Mouse (Mus musculus) thymus, postnatal 4 days (tissue): ENCODE measurements around the gene Abhd4.
A peak's percentile ranks its signal among the peaks of the same experiment; 100 is the strongest.

Source experiments
- DNase-seq: peaks from one replicate; pipeline ENCODE4 v3.0.0; 2021

Gene Abhd4

DNA sequence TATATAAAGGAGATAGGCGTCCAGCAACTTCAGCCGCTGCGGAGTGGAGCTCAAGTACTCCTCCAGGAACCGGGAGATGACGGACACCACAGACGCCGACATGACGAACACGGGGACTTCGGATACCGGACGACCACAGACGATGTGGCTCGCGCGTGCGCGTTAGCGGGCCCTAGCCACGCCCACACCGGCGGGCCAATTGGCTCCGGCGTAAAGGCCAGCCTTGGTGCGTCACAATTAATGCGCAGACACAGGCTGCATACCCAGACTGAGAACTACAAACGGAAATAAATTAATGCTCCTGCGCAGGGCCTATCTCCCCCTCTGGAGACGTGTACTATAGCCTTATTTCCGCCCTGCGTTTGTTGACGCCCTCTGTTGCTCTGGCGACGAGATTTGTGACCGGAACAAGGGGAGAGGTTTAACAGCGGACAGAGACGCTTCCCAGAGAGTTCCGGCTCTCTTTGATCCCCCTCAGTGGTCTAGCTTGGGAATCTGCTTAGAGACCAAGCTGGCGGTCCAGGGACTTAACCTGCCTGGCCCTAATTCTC lies at the start of gene Abhd4, which contains the start of gene Dad1:
Gene Abhd4 (plus strand): TSS at position 448 of the 551 bp plus-strand sequence.
Gene Dad1 (minus strand): TSS at position 364 of the 551 bp plus-strand sequence.
- peak; percentile 97 for DNase-seq

- no peak for DNase-seq
Observed at GRCm38 (mm10) chr14:54204311-54204710, 49.7 kb upstream of the Abhd4 start.

GRCm38 (mm10) chr14:54204786-54205185 lies 49.2 kb upstream of the Abhd4 start:
- DNase-seq = no peak

DNA sequence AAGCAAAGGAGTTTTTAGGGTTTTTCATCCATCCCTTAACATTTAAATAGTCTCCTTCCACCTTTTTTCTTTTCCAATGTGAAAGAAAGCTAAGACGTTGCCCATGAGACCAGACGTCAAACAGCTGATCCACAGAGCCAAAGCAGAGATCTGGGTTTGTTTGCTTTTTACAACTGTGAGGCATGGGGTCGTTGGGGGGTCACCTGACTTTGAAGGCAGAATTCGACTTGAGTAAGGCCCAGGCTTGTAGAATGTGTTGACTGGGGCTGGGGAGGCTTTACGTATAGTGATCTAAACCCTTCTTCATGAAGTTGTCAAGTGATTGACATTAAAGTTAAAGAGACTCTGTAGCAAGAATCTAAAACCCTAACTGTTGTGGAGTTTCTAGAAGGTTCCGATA lies 48.1 kb upstream of the Abhd4 start:
- DNase-seq = no peak

DNA sequence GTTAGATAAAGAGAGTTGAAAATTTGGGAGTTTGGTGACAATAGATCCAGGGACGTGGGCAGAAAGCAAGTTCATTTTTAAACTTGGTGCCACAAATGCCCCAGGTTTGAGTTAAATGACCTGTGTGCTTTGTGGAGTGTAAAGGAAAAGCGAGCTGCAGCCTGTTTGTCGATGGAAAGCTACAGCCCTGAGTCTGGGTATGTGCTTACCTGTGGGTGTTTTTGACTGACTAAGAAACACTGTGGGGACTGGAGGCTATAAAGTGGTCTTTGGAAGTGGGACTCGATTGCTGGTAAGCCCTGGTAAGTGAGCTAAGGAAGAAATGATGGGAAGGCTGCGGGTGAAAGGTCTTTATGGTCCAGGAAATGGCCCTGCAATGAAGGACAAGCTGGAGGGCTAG lies 47.7 kb upstream of the Abhd4 start:
- DNase-seq = no peak

- no peak for DNase-seq
Observed at GRCm38 (mm10) chr14:54206750-54207550, 47.0 kb upstream of the Abhd4 start.

GRCm38 (mm10) chr14:54207924-54208323 lies 46.1 kb upstream of the Abhd4 start:
- no peak for DNase-seq

DNA sequence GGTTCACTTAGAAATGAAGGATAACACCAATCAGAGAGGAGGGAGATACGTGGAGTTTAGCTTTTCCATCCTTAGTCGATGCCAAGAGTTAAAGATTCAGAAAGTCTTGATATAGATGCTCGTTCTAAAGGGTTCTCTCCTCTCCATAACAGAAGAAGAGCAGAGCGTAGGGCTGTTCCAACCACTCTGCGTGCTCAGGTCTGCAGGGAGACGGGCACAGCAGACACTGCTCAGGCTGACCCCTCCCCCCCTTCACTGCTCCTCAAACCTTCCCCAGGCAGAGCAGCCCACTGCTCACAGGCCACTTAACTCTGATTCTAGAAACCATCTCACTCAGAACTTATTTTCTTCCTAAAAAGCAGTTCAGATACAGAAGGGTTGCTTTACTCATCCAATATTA lies 45.2 kb upstream of the Abhd4 start:
- DNase-seq = no peak

GRCm38 (mm10) chr14:54209932-54210331 lies 44.1 kb upstream of the Abhd4 start:
- peak; percentile 44 for DNase-seq

- DNase-seq = no peak
Observed at GRCm38 (mm10) chr14:54210401-54210800, 43.6 kb upstream of the Abhd4 start.

- DNase-seq = no peak
Observed at GRCm38 (mm10) chr14:54211199-54211598, 42.8 kb upstream of the Abhd4 start.

DNA sequence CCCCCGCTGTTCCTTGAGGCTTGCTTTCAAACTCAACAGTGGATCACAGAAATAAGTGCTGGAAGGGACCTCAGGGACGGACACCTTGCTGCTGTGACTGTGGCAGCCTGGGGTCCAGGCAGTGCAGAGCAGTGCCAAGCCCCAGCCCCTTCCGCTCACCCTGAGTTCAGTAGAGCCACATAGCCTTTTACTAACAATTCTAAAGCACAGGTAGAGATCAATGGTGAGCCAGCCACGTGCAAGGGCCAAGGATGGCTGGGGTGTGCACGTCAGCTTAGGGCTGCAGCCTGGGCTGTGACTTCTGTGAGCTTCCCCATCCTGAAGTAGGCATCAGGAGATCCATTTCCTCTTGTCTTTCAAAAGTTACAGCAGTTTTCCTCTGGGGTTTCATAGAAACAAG lies 42.2 kb upstream of the Abhd4 start:
- DNase-seq = peak; percentile 33

DNA sequence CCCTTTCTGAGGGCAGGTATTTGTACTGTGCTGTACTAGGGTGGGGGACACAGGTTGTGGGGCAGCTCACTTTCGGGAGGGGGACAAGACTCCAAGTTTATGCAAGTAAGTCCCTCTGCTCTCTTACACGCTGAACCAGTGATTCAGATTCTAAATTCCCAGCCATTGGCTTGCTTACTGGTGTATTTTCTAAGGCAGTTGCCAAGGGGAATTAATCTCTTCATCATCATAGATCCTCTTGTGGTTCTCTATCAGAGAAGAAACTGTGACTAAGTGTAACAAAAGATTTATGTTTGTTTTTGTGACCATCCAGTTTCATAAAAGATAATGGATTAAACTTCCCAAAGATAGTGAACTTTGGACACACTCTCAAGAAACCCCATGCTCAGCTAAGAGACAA lies 40.3 kb upstream of the Abhd4 start:
- DNase-seq = no peak

DNA sequence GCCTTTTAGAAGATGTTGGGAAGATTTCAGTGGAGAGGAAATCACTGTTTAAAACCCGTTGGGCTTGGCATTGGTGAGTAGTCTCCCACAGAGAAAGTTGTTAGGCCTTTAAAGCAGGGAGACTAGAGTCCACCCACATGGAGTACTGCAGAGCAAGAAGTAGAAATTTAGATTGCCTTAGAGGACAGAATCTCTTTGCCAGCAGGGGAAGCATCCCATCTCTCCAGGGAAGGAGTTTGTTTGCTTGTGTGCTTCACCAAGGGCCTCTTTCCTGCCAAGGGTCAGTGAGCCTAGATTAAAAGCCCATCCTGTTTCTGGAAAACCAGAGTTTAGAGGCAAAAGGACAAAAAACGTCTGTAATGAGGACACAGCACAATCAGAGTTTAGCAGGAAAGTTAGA lies 39.5 kb upstream of the Abhd4 start:
- no peak for DNase-seq

GRCm38 (mm10) chr14:54214901-54215300 lies 39.1 kb upstream of the Abhd4 start:
- DNase-seq = no peak

DNA sequence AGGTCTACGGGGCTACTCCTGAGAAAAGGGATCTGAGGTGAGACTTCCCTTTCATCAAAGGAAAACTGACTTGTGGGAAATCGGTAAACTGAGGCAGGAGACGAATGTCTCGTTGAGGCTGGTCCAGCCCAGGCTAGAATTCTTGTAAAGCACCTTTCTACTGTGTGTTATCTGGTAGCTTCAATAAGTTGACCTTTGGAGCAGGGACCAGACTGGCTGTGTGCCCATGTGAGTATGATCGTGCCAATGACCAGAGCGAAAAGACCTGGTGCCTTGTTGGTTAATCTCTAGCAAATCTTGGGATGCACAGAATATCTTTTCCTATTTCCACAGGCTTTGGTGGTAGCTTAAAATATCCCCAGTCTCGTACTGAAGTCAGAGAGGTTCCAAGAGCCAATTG lies 37.9 kb upstream of the Abhd4 start:
- DNase-seq = no peak

DNA sequence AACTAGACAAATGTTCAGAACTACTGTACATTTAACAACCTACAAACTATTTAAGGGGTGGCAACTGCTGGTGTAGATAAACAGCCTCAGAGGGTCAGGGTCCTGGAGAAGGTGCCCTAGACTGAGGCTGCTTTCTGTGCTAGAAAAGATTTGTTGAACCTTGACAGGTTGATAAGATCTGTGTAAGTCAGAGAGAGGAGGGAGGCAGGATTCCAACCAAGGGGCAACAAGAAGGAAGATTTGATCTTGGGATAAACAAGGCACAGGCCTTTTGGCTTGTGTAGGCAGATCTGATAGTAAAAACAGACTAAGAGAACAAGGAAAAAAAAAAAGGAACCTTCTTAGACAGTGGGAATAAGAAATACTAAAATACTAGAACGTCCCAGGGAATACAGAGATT lies 35.8 kb upstream of the Abhd4 start:
- DNase-seq = no peak

DNA sequence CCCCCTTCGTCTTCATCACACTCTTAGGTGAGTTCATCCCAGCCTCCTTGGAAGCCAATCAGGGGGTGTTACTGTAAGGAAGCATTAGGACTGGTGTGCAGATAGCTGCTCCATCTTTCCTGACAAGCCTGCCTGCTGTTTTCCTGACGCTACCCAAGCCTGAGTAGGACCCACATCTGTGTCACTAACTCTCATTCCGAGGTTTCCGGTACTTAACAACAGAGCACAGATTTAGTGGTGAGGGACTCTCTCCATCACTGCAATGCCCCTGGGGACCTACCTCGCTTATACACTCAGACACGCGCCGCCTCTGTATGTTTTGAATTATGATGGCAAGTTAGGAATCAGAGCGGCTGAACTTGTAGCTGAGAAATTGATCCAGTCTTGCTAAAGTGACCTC lies 35.3 kb upstream of the Abhd4 start:
- no peak for DNase-seq

GRCm38 (mm10) chr14:54219256-54219655 lies 34.7 kb upstream of the Abhd4 start:
- DNase-seq = peak; percentile 50

GRCm38 (mm10) chr14:54219849-54220248 lies 34.1 kb upstream of the Abhd4 start:
- DNase-seq = no peak

GRCm38 (mm10) chr14:54220726-54221494 lies 33.1 kb upstream of the Abhd4 start:
- no peak for DNase-seq

DNA sequence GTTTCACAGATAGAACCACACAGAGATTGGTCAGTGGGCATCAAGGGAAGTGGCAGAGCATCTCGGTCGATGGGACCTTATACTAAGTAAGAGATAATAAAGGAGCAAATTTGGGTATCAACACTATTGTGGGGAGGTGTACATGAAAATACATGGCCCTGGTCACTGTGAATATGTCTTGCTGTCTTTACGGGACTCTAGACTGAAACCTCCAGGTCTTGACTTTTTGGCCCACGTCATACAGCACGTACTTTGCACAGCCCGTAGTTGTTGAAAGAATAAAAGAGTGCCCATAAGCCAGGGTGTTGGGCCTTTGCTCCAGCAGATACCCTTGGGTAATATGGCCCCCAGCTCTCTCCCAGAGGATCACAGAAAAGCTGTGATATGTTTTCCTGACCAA lies 32.3 kb upstream of the Abhd4 start:
- DNase-seq = no peak

DNA sequence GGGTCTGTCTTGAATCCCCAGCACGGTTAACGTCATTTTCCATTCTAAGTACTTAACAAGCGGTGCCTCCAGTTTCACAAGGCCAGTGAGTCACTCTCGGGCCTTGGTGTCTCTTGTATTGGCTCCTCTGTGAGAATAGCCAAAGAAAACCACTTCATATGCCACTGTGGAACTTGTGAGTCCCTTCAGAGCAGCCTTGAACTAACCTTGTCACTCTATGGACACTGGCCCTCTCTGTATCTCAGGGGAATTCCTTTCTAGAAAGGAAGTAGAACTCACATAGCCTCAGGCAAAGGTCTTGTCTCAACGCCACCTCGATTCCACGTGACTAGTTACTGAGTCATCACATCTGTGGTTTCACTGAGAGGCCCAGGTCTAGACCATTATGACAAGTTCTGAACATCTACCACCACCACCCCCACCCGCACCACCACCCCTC lies 31.7 kb upstream of the Abhd4 start:
- DNase-seq = peak; percentile 35
